Mouse (Mus musculus): ENCODE results near the gene Mecom. TPM values are rescaled to one million over a fixed set of nuclear protein-coding genes. Genes with fewer than 3 reads are reported as not detected.

Mecom gene
- total RNA-seq, 1 experiment = 2.3 TPM

- H3K36me3 ChIP-seq (ENCODE audit: control insufficient read depth, insufficient read depth, low read length, poor library complexity, severe bottlenecking) = no peaks in the 10 kb centered on the region
- DNase-seq (ENCODE audit: low read depth, low spot score) = no peak
- no peaks in the 10 kb centered on the region for H3K9me3 ChIP-seq (ENCODE audit: control insufficient read depth, insufficient read depth, low read depth, low read length)
- H3K4me3 ChIP-seq (ENCODE audit: insufficient read depth in 1 of 2, low read depth in 1 of 2, low read length in 2 of 2, poor library complexity in 1 of 2, severe bottlenecking in 1 of 2) = no peak overlapping the region
- in situ Hi-C loops (cut with MboI; ENCODE audit: low sequenced_read_pairs in 2 of 2, unreplicated experiment in 2 of 2) = loop anchor here in 1 of 2 experiments (25.0 kb wide), 1 partner anchor 498 kb away; no protein-coding TSS in a partner anchor
- H3K9ac ChIP-seq (ENCODE audit: insufficient read depth, low read depth, low read length, poor library complexity, severe bottlenecking) = no peak overlapping the region
- peaks cover 0 to 1% of the 10 kb centered on the region in 2 experiments; a peak in 2 of 4 replicates for H3K4me1 ChIP-seq (ENCODE audit: control insufficient read depth in 2 of 2, insufficient read depth in 2 of 2, low read length in 2 of 2, poor library complexity in 1 of 2)
- no peak overlapping the region for H3K27ac ChIP-seq (ENCODE audit: insufficient read depth, low read depth, low read length, poor library complexity, severe bottlenecking)
- no peak for TF ChIP-seq ZC3H11A (IDR thresholded peaks at IDR 0.05; ENCODE audit: borderline replicate concordance, low read depth, low read length)
- TF ChIP-seq ZNF384 (IDR thresholded peaks at IDR 0.05; ENCODE audit: low read depth, low read length) = no peak
- no peak for TF ChIP-seq CHD2 (IDR thresholded peaks at IDR 0.05; ENCODE audit: low read depth, low read length)
- TF ChIP-seq HCFC1 (IDR thresholded peaks at IDR 0.05; ENCODE audit: borderline replicate concordance, insufficient read depth, low read length) = no peak
- no peak for TF ChIP-seq MAFK (IDR thresholded peaks at IDR 0.05; ENCODE audit: insufficient read depth, low read depth, low read length)
These were observed 37.2 kb downstream of the Mecom start for GRCm38 (mm10) chr3:30510646-30511045.

DNA sequence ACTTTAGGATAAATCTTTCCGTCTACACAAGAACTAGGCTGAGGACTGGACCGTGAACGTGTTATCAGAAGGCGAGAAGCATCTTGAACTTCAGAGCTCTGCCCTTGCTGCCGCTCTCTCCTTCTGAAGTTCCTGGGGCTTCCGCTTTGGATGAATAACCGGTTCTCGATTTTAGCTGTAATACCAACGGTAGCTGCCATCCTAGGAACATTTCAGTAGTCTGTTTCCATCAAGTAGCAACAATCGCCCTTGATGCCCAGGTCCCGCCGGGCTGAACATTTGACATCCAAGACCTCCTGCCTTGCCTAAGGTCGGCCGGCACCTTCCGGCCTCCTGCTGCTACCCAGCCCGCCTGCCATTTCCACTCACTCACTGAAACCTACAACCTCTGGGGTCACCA, 37.7 kb downstream of the Mecom start:
- TF ChIP-seq CHD2 (IDR thresholded peaks at IDR 0.05; ENCODE audit: low read depth, low read length) (no peak), MAFK (IDR thresholded peaks at IDR 0.05; ENCODE audit: insufficient read depth, low read depth, low read length) (no peak), ZNF384 (IDR thresholded peaks at IDR 0.05; ENCODE audit: low read depth, low read length) (no peak), HCFC1 (IDR thresholded peaks at IDR 0.05; ENCODE audit: borderline replicate concordance, insufficient read depth, low read length) (no peak), ZC3H11A (IDR thresholded peaks at IDR 0.05; ENCODE audit: borderline replicate concordance, low read depth, low read length) (no peak)
- Histone ChIP-seq H3K4me1 (ENCODE audit: control insufficient read depth in 2 of 2, insufficient read depth in 2 of 2, low read length in 2 of 2, poor library complexity in 1 of 2) (peaks cover 0 to 1% of the 10 kb centered on the region in 2 experiments; a peak in 2 of 4 replicates), H3K4me3 (ENCODE audit: insufficient read depth in 1 of 2, low read depth in 1 of 2, low read length in 2 of 2, poor library complexity in 1 of 2, severe bottlenecking in 1 of 2) (peak overlapping the region in 1 of 2 experiments; percentile 70; a peak in 2 of 4 replicates), H3K9ac (ENCODE audit: insufficient read depth, low read depth, low read length, poor library complexity, severe bottlenecking) (no peak overlapping the region), H3K36me3 (ENCODE audit: control insufficient read depth, insufficient read depth, low read length, poor library complexity, severe bottlenecking) (no peaks in the 10 kb centered on the region), H3K27ac (ENCODE audit: insufficient read depth, low read depth, low read length, poor library complexity, severe bottlenecking) (no peak overlapping the region), H3K9me3 (ENCODE audit: control insufficient read depth, insufficient read depth, low read depth, low read length) (no peaks in the 10 kb centered on the region)
- no peak for DNase-seq (ENCODE audit: low read depth, low spot score)
- in situ Hi-C loops (cut with MboI; ENCODE audit: low sequenced_read_pairs in 2 of 2, unreplicated experiment in 2 of 2) = loop anchor here in 1 of 2 experiments (25.0 kb wide), 1 partner anchor 498 kb away; no protein-coding TSS in a partner anchor

GRCm38 (mm10) chr3:30508930-30509910, 38.6 kb downstream of the Mecom start:
- H3K4me1 ChIP-seq (ENCODE audit: control insufficient read depth in 2 of 2, insufficient read depth in 2 of 2, low read length in 2 of 2, poor library complexity in 1 of 2) = peaks cover 0 to 1% of the 10 kb centered on the region in 2 experiments; a peak in 2 of 4 replicates
- peak overlapping the region; percentile 61 for H3K9ac ChIP-seq (ENCODE audit: insufficient read depth, low read depth, low read length, poor library complexity, severe bottlenecking)
- TF ChIP-seq MAFK (IDR thresholded peaks at IDR 0.05; ENCODE audit: insufficient read depth, low read depth, low read length) = no peak
- TF ChIP-seq HCFC1 (IDR thresholded peaks at IDR 0.05; ENCODE audit: borderline replicate concordance, insufficient read depth, low read length) = no peak
- no peak for TF ChIP-seq ZC3H11A (IDR thresholded peaks at IDR 0.05; ENCODE audit: borderline replicate concordance, low read depth, low read length)
- TF ChIP-seq ZNF384 (IDR thresholded peaks at IDR 0.05; ENCODE audit: low read depth, low read length) = no peak
- TF ChIP-seq CHD2 (IDR thresholded peaks at IDR 0.05; ENCODE audit: low read depth, low read length) = no peak
- peak overlapping the region; percentile 70 to 85 for H3K4me3 ChIP-seq (ENCODE audit: insufficient read depth in 1 of 2, low read depth in 1 of 2, low read length in 2 of 2, poor library complexity in 1 of 2, severe bottlenecking in 1 of 2)
- no peaks in the 10 kb centered on the region for H3K36me3 ChIP-seq (ENCODE audit: control insufficient read depth, insufficient read depth, low read length, poor library complexity, severe bottlenecking)
- no peak overlapping the region for H3K27ac ChIP-seq (ENCODE audit: insufficient read depth, low read depth, low read length, poor library complexity, severe bottlenecking)
- no peaks in the 10 kb centered on the region for H3K9me3 ChIP-seq (ENCODE audit: control insufficient read depth, insufficient read depth, low read depth, low read length)
- in situ Hi-C loops (cut with MboI; ENCODE audit: low sequenced_read_pairs in 2 of 2, unreplicated experiment in 2 of 2) = loop anchor here (10.0 to 25.0 kb wide), 2 partner anchors 494 to 497 kb away; no protein-coding TSS in a partner anchor
- DNase-seq (ENCODE audit: low read depth, low spot score) = no peak

DNA sequence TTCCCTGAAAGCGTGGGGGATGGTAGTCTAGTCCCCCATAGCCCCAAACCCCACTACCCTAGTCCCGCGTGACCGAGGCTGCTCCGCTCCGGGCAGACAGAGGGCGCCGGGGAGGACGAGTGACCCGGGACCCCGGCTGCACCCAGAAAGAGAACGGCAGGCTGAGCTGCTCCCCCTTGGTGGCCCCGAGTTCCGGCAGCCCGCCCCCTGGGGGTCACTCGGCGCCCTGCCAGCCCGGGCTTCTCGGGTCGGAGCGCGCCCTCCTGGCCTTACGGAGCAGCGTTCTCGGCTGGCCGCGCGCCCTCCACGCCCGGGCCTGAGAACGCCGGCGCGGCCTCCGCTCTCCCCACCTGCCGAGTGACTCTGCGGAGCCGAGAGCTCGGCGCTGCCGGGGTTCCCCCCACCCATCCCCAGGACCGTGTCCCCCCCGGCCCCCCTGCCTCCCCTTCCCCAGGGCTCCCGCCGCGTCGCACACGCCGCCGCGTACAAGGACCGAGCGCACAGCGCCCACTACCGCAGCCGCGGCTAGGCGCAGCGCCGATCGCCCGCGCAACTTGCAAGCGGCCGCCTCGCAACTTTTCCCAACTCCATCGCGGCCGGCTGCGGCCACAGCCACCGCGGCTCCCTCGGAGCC, 39.4 kb downstream of the Mecom start:
- Histone ChIP-seq H3K27ac (ENCODE audit: insufficient read depth, low read depth, low read length, poor library complexity, severe bottlenecking) (no peak overlapping the region), H3K9me3 (ENCODE audit: control insufficient read depth, insufficient read depth, low read depth, low read length) (no peaks in the 10 kb centered on the region), H3K36me3 (ENCODE audit: control insufficient read depth, insufficient read depth, low read length, poor library complexity, severe bottlenecking) (no peaks in the 10 kb centered on the region), H3K4me1 (ENCODE audit: control insufficient read depth in 2 of 2, insufficient read depth in 2 of 2, low read length in 2 of 2, poor library complexity in 1 of 2) (no peaks in the 10 kb centered on the region; a peak in 1 of 4 replicates), H3K4me3 (ENCODE audit: insufficient read depth in 1 of 2, low read depth in 1 of 2, low read length in 2 of 2, poor library complexity in 1 of 2, severe bottlenecking in 1 of 2) (peak overlapping the region; percentile 70 to 85), H3K9ac (ENCODE audit: insufficient read depth, low read depth, low read length, poor library complexity, severe bottlenecking) (peak overlapping the region; percentile 53)
- TF ChIP-seq ZC3H11A (IDR thresholded peaks at IDR 0.05; ENCODE audit: borderline replicate concordance, low read depth, low read length) = no peak
- TF ChIP-seq ZNF384 (IDR thresholded peaks at IDR 0.05; ENCODE audit: low read depth, low read length) = no peak
- TF ChIP-seq CHD2 (IDR thresholded peaks at IDR 0.05; ENCODE audit: low read depth, low read length) = no peak
- no peak; the same call in 1 of the 2 replicates for TF ChIP-seq HCFC1 (IDR thresholded peaks at IDR 0.05; ENCODE audit: borderline replicate concordance, insufficient read depth, low read length)
- no peak for TF ChIP-seq MAFK (IDR thresholded peaks at IDR 0.05; ENCODE audit: insufficient read depth, low read depth, low read length)
- in situ Hi-C loops (cut with MboI; ENCODE audit: low sequenced_read_pairs in 2 of 2, unreplicated experiment in 2 of 2) = loop anchor here (10.0 to 25.0 kb wide), 2 partner anchors 494 to 496 kb away; no protein-coding TSS in a partner anchor
- no peak for DNase-seq (ENCODE audit: low read depth, low spot score)
